Mouse (Mus musculus) spleen, adult 2 months (tissue): Measurements from ENCODE around the gene Rdh9.

ENCODE experiments used
- CTCF ChIP-seq: fragments of 200-500 bp; IDR thresholded peaks from 2 replicates; pipeline ENCODE4 v1.5.1; 2011; ENCODE audit warnings: mild to moderate bottlenecking, inconsistent platforms; ENCODE audit not compliant: insufficient read depth, insufficient read length, insufficient replicate concordance; ENCODE audit errors: extremely low read depth
- POLR2A ChIP-seq: fragments of 200-500 bp; IDR thresholded peaks from 2 replicates; pipeline ENCODE4 v1.6.1; 2011; ENCODE audit warnings: low read depth, low read length, inconsistent platforms

GRCm38 (mm10) chr10:127759181-127760110, 16.7 kb upstream of the Rdh9 start, which contains the start of the genes Rdh1 and Rdh16f1:
- TF ChIP-seq CTCF (no peak), POLR2A (no peak)
